Mouse (Mus musculus) forebrain, postnatal 0 days (tissue): ENCODE measurements around the gene Vezt. TPM values are rescaled to one million over a fixed set of nuclear protein-coding genes. Genes with fewer than 3 reads are reported as not detected.

Experiments
- ATAC-seq: fragments of 200-750 bp; cut with Nextera tagmentation; 2 replicates; pipeline ENCODE4 v1.8.0; 2017; ENCODE audit warnings: mild to moderate bottlenecking, moderate library complexity
- DNase-seq: peaks from one replicate; pipeline ENCODE4 v3.0.0-alpha.2; 2015
- H3K27ac ChIP-seq: fragments of 300-500 bp; sonication (generic); 2 replicates; pipeline ENCODE4 v1.5.1; 2014; ENCODE audit warnings: low read depth, mild to moderate bottlenecking, antibody characterized with exemption, low read length, moderate library complexity, mixed read lengths
- H3K27me3 ChIP-seq: fragments of 300-500 bp; sonication (generic); 2 replicates; pipeline ENCODE4 v1.6.1; 2014; ENCODE audit warnings: mild to moderate bottlenecking, low read length, mixed read lengths; ENCODE audit not compliant: insufficient read depth
- H3K36me3 ChIP-seq: fragments of 300-500 bp; sonication (generic); 2 replicates; pipeline ENCODE4 v1.6.1; 2014; ENCODE audit warnings: mild to moderate bottlenecking, moderate library complexity; ENCODE audit not compliant: insufficient read depth
- H3K4me1 ChIP-seq: fragments of 300-500 bp; sonication (generic); 2 replicates; pipeline ENCODE4 v1.6.1; 2014; ENCODE audit warnings: antibody characterized with exemption; ENCODE audit not compliant: insufficient read depth
- H3K4me2 ChIP-seq: fragments of 300-500 bp; sonication (generic); 2 replicates; pipeline ENCODE4 v1.6.1; 2014; ENCODE audit warnings: low read depth, mild to moderate bottlenecking, moderate library complexity
- H3K4me3 ChIP-seq: fragments of 300-500 bp; sonication (generic); 2 replicates; pipeline ENCODE4 v1.5.1; 2014; ENCODE audit warnings: low read depth, low read length, mixed read lengths
- H3K9ac ChIP-seq: fragments of 300-500 bp; sonication (generic); 2 replicates; pipeline ENCODE4 v1.6.1; 2014; ENCODE audit warnings: mild to moderate bottlenecking
- H3K9me3 ChIP-seq: fragments of 300-500 bp; sonication (generic); 2 replicates; pipeline ENCODE4 v1.6.1; 2016; ENCODE audit warnings: low read length
- CTCF ChIP-seq: sonication (generic); IDR thresholded peaks from 2 replicates; pipeline ENCODE4 v1.5.1; 2016; ENCODE audit warnings: antibody characterized with exemption, control low read depth, low read depth
- WGBS: fragments of 180-500 bp; shearing (Covaris S2); extraction: QIAGEN DNeasy Blood & Tissue Kit; methylation state at CpG from one replicate; pipeline ENCODE4 v1.1.7; 2014; 5-methylcytosine and 5-hydroxymethylcytosine counted together
- polyA plus RNA-seq: library from polyadenylated mRNA; unstranded; fragments of >200 nt; fragmentation: Nextera tagmentation; extraction: Ambion mirVana; gene quantifications from 2 replicates; pipeline ENCODE4 v1.2.1, GENCODE M21; 2015
- total RNA-seq: library from RNA; depleted of rRNA; stranded (reverse); fragments of >200 nt; gene quantifications from 2 replicates; pipeline ENCODE4 v1.2.3, GENCODE M21; 2014

The Vezt gene
- total and polyA plus RNA-seq, 2 experiments from 2014 or later, result 40.1 to 66.0 TPM

GRCm38 (mm10) chr10:93912917-93913316, 122.7 kb downstream of the Vezt start:
- no peak overlapping the region for H3K9ac ChIP-seq
- WGBS, result 67% methylated on average over 1 of the region's 1 CpGs
- no peak for TF ChIP-seq CTCF
- no peaks in the 10 kb centered on the region for H3K9me3 ChIP-seq
- no peaks in the 10 kb centered on the region for H3K36me3 ChIP-seq
- H3K27me3 ChIP-seq, result no peaks in the 10 kb centered on the region
- H3K4me1 ChIP-seq, result no peaks in the 10 kb centered on the region
- no peak for DNase-seq
- no peak for ATAC-seq
- no peak overlapping the region for H3K4me3 ChIP-seq
- no peak overlapping the region for H3K4me2 ChIP-seq
- H3K27ac ChIP-seq, result no peak overlapping the region

- Histone ChIP-seq H3K36me3 (no peaks in the 10 kb centered on the region), H3K27me3 (no peaks in the 10 kb centered on the region), H3K9ac (no peak overlapping the region), H3K9me3 (no peaks in the 10 kb centered on the region), H3K4me2 (no peak overlapping the region), H3K27ac (no peak overlapping the region), H3K4me3 (no peak overlapping the region), H3K4me1 (no peaks in the 10 kb centered on the region)
- WGBS, result 91% methylated on average over 5 of the region's 5 CpGs
- no peak for TF ChIP-seq CTCF
- ATAC-seq (no peak), DNase-seq (no peak)
Observed at GRCm38 (mm10) chr10:93912136-93912855, 123.3 kb downstream of the Vezt start.

GRCm38 (mm10) chr10:93911326-93911725, 124.3 kb downstream of the Vezt start:
- H3K36me3 ChIP-seq, result no peaks in the 10 kb centered on the region
- DNase-seq (no peak), ATAC-seq (no peak)
- H3K4me3 ChIP-seq, result no peak overlapping the region
- no peaks in the 10 kb centered on the region for H3K4me1 ChIP-seq
- no peak overlapping the region for H3K4me2 ChIP-seq
- 87% methylated on average over 5 of the region's 5 CpGs for WGBS
- TF ChIP-seq CTCF, result no peak
- no peaks in the 10 kb centered on the region for H3K27me3 ChIP-seq
- H3K9ac ChIP-seq, result no peak overlapping the region
- H3K9me3 ChIP-seq, result no peaks in the 10 kb centered on the region
- no peak overlapping the region for H3K27ac ChIP-seq

GRCm38 (mm10) chr10:93909811-93910446, 125.7 kb downstream of the Vezt start:
- Histone ChIP-seq H3K27me3 (no peaks in the 10 kb centered on the region), H3K9me3 (no peaks in the 10 kb centered on the region), H3K36me3 (no peaks in the 10 kb centered on the region), H3K9ac (no peak overlapping the region), H3K4me1 (no peaks in the 10 kb centered on the region), H3K4me2 (no peak overlapping the region), H3K4me3 (no peak overlapping the region), H3K27ac (no peak overlapping the region)
- 82% methylated on average over 5 of the region's 5 CpGs for WGBS
- ATAC-seq (no peak), DNase-seq (no peak)
- TF ChIP-seq CTCF, result no peak

GRCm38 (mm10) chr10:93909015-93909414, 126.6 kb downstream of the Vezt start:
- H3K9me3 ChIP-seq, result no peaks in the 10 kb centered on the region
- no peak overlapping the region for H3K4me2 ChIP-seq
- H3K27me3 ChIP-seq, result no peaks in the 10 kb centered on the region
- no peak for TF ChIP-seq CTCF
- WGBS, result 90% methylated on average over 1 of the region's 1 CpGs
- no peaks in the 10 kb centered on the region for H3K36me3 ChIP-seq
- H3K27ac ChIP-seq, result no peak overlapping the region
- DNase-seq (no peak), ATAC-seq (no peak)
- no peak overlapping the region for H3K4me3 ChIP-seq
- H3K9ac ChIP-seq, result no peak overlapping the region
- no peaks in the 10 kb centered on the region for H3K4me1 ChIP-seq

GRCm38 (mm10) chr10:93908540-93908939, 127.1 kb downstream of the Vezt start:
- Histone ChIP-seq H3K27me3 (no peaks in the 10 kb centered on the region), H3K36me3 (no peaks in the 10 kb centered on the region), H3K9me3 (no peaks in the 10 kb centered on the region), H3K4me1 (no peaks in the 10 kb centered on the region), H3K4me2 (no peak overlapping the region), H3K9ac (no peak overlapping the region), H3K4me3 (no peak overlapping the region), H3K27ac (no peak overlapping the region)
- WGBS, result 97% methylated on average over 7 of the region's 7 CpGs
- TF ChIP-seq CTCF, result no peak
- no peak for ATAC-seq
- no peak for DNase-seq

- H3K9me3 ChIP-seq, result no peaks in the 10 kb centered on the region
- no peaks in the 10 kb centered on the region for H3K4me1 ChIP-seq
- WGBS, result 61% methylated on average over 10 of the region's 10 CpGs
- H3K27me3 ChIP-seq, result no peaks in the 10 kb centered on the region
- H3K4me2 ChIP-seq, result no peak overlapping the region
- TF ChIP-seq CTCF, result no peak
- no peak overlapping the region for H3K9ac ChIP-seq
- ATAC-seq (no peak), DNase-seq (no peak)
- no peak overlapping the region for H3K27ac ChIP-seq
- H3K4me3 ChIP-seq, result no peak overlapping the region
- H3K36me3 ChIP-seq, result no peaks in the 10 kb centered on the region
Observed at GRCm38 (mm10) chr10:93907376-93907775, 128.2 kb downstream of the Vezt start.
